ENCODE assay signal across 37 mouse cellular contexts in genomic region chr19:60459071-60459470, GRCm38 (mm10). TPM values are rescaled to one million over a fixed set of nuclear protein-coding genes. Genes with fewer than 3 reads are reported as not detected.
A peak's percentile ranks its signal among the peaks of the same experiment; 100 is the strongest.
DNase-seq lines count a peak whose midpoint lies in the region; ATAC-seq lines count a peak whose summit lies in the region.
"Had no signal": no experiment of that assay in that cellular context is flagged by ENCODE, and none has a peak within 500 bp of the region (broad histone marks: within the 10 kb centered on the region; RNA-seq: fewer than 3 reads in every experiment).

No protein-coding gene starts in this region.

- no peaks in the 10 kb centered on the region for H3K36me3 ChIP-seq in heart, embryonic 10.5 days
- H3K36me3 ChIP-seq: embryonic facial prominence, embryonic 15.5 days; forebrain, embryonic 15.5 days; hindbrain, embryonic 10.5 days; hindbrain, embryonic 15.5 days; kidney, embryonic 15.5 days; limb, embryonic 13.5 days; stomach, embryonic 15.5 days had no signal

- peak; percentile 73 for DNase-seq in heart, adult 11 months
- no peak for DNase-seq in heart, embryonic 10.5 days (ENCODE audit: low spot score)
- peak; percentile 31 for DNase-seq in layer of hippocampus, adult 9-11 months
- no peak for DNase-seq in layer of hippocampus, postnatal 10 days (ENCODE audit: low spot score in 2 of 2)
- DNase-seq in NIH3T3 (ENCODE audit: low read depth): peak; percentile 54
- DNase-seq in adrenal gland, postnatal 10 days: no peak
- DNase-seq: adrenal gland, postnatal 25 days; B cell, adult 2 months; cerebellum, adult 18-20 months; cerebellum, postnatal 10 days; heart, postnatal 10 days; kidney, adult 18-20 months; kidney, postnatal 36 days; liver, postnatal 0 days; right cerebral cortex, postnatal 25 days had no signal

- no peaks in the 10 kb centered on the region for H3K4me1 ChIP-seq in heart, embryonic 10.5 days
- H3K4me1 ChIP-seq: hindbrain, embryonic 10.5 days; stomach, embryonic 15.5 days had no signal

- no peak for ATAC-seq in activated CD4-positive, CD25-positive, alpha-beta regulatory T cell, adult 4 months
- ATAC-seq: forebrain, embryonic 15.5 days; inflammation-experienced regulatory T-cells, adult 6 months; liver, postnatal 0 days; Patski had no signal

- H3K9me3 ChIP-seq in heart, embryonic 10.5 days: no peaks in the 10 kb centered on the region
- H3K9me3 ChIP-seq: embryonic facial prominence, embryonic 15.5 days; forebrain, embryonic 15.5 days; hindbrain, embryonic 10.5 days; hindbrain, embryonic 15.5 days; kidney, embryonic 15.5 days; limb, embryonic 13.5 days; stomach, embryonic 15.5 days had no signal

- no peak overlapping the region for H3K4me3 ChIP-seq in heart, embryonic 10.5 days
- H3K4me3 ChIP-seq: embryonic facial prominence, embryonic 15.5 days; forebrain, embryonic 15.5 days; hindbrain, embryonic 10.5 days; hindbrain, embryonic 15.5 days; kidney, embryonic 15.5 days; limb, embryonic 13.5 days; stomach, embryonic 15.5 days had no signal

- 83% methylated on average over 2 of the region's 2 CpGs for whole genome bisulfite sequencing in heart, embryonic 10.5 days

- no peak overlapping the region for H3K27ac ChIP-seq in heart, embryonic 10.5 days
- H3K27ac ChIP-seq: embryonic facial prominence, embryonic 15.5 days; forebrain, embryonic 15.5 days; hindbrain, embryonic 10.5 days; hindbrain, embryonic 15.5 days; kidney, embryonic 15.5 days; limb, embryonic 13.5 days; macrophage; stomach, embryonic 15.5 days had no signal

- no peaks in the 10 kb centered on the region for H3K27me3 ChIP-seq in heart, embryonic 10.5 days (ENCODE audit: insufficient read depth, poor library complexity, severe bottlenecking)
- H3K27me3 ChIP-seq: CH12.LX; hindbrain, embryonic 15.5 days had no signal

RNA-seq across cellular contexts. Expression of gene Prlhr, which starts 9.0 kb away (rescaled TPM):
- not detected in 2 replicates for polyA plus RNA-seq in heart, embryonic 10.5 days (2016; fragmentation: Nextera tagmentation; extraction: Ambion mirVana)
- under 1 TPM; 0.29 to 0.75 TPM for total RNA-seq in layer of hippocampus, postnatal 10 days (2021)
- 1 to 10 TPM; 1.0 to 2.7 TPM for total RNA-seq in adrenal gland, postnatal 10 days (2021)
- not detected for polyA plus RNA-seq in activated CD4-positive, CD25-positive, alpha-beta regulatory T cell, adult 4 months (2017; shearing (Covaris generic))
- total RNA-seq: CH12.LX; common myeloid progenitor, adult 5-6 weeks; ES-E14; gastrocnemius, adult 8-10 months; gastrocnemius, postnatal 4 days; heart, postnatal 10 days; left cerebral cortex, postnatal 36 days; megakaryocyte-erythroid progenitor cell, adult 5-6 weeks; neutrophil, adult 5-6 weeks had no signal
- polyA plus RNA-seq: embryonic facial prominence, embryonic 15.5 days; forebrain, embryonic 15.5 days; hindbrain, embryonic 10.5 days; inflammation-experienced regulatory T-cells, adult 6 months; limb, embryonic 13.5 days; liver, embryonic 11.5 days; liver, postnatal 0 days; lung, embryonic 16.5 days; macrophage; neural tube, embryonic 11.5 days; Patski; stomach, embryonic 15.5 days had no signal

Comparison
In these comparisons a context has a peak if more than half of its experiments do, and no peak if none do; other contexts are left out.
1. DNase-seq: peak in heart, adult 11 months (single experiment), layer of hippocampus, adult 9-11 months (single experiment) and NIH3T3 (single experiment); none in heart, embryonic 10.5 days (single experiment), layer of hippocampus, postnatal 10 days (0 of 2) and adrenal gland, postnatal 10 days (single experiment).